Mouse (Mus musculus): ENCODE measurements at regions not wholly inside any gene's neighbourhood (a gene's known extent, or its start where the extent isn't known, plus 50 kb on each side); places are given as distances from the start of the nearest gene placed in this dataset.

DNA sequence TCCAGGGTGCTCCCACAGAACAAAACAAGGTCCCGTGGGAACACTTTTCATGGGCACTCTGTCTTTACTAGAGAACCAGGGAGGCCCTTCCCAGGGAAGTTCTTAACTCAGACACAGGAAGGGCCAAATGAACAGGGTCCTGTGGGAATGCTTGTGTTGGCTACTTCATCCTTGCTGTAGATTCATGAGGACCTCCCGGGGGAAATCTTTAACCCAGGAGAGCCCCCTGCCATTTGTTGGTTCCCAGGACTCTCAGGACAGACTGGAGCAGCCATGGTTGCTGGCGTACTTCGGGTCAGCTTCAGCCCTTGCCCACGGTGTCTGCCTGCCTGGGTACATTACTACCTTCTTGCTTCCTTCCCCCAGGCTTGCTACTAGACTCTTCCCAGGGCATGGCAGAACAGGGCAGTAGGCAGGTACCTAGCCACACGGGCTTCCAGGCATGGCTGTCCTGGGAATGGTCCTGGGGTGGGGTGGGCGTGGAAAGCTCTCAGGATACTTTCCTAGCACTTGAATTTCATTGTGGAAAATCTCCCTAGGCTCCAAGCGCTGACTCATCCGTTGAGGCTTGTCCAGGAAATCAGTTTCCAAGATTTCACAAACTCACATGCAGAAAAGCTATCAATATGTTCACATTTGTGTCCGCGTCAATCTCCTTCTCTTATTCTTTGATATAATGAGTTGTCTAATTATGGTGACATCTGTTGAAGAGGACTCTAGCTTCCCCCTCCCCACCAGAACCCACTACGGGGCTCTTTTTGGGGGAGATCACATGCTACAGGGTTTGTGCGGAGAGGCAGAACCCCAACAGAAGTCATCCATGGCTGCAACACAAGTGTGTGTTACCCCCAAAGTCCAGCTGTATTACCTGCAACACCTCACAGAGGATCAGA, 148.6 kb downstream of the Sec61b start:
- no peak for DNase-seq (ENCODE audit: low spot score)

DNA sequence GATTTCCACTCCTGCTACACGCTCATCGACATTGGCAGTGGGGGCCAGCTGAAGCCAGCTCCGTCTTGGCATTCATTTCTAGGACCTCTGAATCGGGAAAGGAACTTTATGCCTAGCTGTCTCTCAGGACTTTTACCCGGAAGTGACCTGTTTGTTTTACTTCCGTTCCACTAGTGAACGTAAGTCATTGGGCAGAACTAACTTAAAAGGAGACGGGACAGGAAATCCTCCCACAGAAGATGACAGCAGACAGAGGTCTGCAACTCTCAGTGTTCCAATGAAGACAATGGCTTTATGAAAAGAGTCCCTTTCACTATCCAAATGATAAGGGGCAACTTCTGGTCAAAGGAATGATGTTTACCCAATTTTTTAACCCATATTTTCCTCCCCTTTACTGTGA, 155.5 kb downstream of the Sec61b start:
- DNase-seq (ENCODE audit: low spot score), result no peak

DNA sequence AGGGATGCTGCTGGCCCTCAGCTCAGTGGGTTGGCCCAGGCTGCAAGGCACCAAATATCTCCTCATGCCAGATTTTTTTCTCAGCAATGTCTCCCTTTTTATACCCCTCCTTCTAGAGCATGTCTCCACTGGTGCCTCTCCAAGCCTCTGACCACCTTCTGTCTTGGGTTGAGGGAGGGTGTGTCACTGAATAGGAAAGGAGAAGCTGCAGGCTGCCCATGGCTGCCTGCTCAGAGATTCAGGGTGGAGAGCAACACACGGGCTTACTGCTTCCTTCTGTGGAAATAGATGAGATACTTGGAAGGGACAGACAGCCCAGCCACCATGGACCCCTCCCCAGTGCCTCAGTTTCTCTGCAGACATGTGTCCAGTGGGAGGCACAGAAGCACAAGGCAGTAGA, 156.0 kb downstream of the Sec61b start:
- DNase-seq (ENCODE audit: low spot score), result no peak

DNA sequence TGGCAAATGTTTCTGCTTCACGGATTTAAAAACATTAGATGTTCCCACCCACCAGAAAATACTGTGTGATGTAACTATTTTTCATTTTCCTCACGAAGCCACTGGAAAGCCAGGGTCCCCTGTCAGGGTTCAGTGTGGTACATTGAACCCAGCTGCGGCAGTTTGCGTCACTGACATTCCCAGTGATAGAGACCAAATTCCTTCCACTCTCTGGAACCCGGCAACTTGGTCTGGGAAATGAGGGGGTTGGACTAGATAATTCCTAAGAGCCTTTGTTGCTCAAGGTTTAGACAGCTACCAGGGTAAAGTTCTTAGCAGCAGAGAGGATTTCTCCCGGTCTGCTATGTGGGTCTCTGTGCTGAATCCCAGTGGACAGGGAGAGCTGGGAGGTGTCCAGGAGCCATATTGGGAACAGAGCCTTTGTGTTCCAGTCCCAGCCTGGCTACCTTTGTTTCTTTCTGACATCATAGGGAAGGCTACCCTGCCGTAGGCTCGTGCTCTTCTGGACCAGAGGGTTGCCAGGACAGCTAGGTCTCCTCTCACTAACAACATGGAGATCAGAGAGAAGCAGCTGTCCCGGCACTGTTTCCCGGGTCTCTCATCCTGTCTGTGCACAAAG, 164.5 kb downstream of the Sec61b start:
- no peak for DNase-seq (ENCODE audit: low spot score)

DNA sequence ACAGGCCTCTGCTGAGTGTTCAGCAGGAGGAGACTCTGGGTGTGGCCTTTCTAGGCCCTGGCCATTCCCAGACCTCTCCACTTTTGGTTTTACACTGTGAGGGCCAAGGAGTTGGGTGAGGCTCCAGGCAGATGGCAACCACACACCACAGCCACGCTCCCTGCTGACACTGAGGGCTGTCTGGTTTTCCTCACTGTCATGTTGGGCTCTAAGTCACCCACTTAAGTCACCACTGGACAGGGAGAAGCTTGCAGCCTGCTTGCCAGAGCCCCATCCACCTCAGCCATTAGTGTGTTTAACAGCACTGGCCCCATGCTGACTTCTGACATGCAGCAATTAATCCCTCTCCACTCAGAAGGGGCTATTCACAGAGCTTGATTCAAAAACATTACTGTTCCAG, 170.6 kb downstream of the Sec61b start:
- DNase-seq (ENCODE audit: low spot score), result no peak

DNA sequence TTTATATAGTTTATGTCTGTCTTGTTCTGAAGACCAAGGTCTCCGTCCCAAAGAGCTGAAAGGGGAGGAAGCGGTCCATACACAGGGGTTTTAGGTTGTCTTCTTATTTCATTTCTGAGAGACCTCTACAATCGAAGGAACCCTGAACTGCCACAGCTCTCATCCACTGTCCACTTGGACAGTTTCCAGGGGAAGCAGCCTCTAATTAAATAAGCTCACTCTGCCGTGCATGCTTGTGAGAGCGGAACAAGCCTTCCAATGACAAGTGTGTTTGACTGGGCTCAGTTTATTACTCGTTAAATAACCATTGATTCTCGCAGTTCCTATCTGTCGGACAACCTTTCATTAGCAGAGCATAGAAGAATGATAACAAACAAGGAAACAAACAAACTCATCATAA, 174.2 kb downstream of the Sec61b start:
- no peak for DNase-seq (ENCODE audit: low spot score)

DNA sequence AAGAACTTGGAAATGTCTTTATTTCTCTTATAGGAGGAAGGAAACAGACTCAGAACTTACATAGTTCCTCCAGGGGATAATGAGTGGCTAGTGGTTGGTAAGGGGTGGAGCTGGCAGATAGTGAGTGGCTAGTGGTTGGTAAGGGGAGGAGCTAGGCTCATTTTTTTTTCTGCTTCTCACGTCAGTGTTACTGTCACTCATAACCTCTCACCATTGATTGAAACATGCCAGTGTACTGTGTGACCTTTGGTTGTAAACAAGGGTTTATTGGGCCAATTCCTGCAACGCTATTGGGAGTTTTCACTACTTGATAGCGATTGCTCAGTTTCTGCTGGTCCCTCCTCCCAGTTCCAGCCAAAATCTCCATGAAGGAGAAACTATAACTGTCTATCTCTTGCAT, 175.5 kb downstream of the Sec61b start:
- DNase-seq (ENCODE audit: low spot score), result no peak

DNA sequence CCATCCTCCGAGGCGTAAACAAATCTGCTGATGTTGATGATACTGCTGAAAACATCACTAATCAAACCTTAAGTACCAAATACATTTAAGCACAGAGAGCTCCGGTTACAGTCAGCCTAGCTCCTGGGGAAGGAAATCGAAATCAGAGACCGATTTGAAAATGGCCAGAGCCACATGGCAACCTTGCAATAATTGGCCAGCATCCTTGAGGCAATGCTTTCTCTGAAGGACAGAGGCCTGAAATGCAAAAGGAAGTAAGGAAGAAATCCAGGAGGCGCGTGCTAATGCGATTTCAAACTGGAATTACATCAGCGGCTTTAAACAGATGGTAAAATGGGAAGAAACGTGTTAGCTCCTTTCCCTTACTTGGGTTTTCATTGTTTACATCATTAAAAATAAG, 177.1 kb downstream of the Sec61b start:
- DNase-seq (ENCODE audit: low spot score), result no peak

DNA sequence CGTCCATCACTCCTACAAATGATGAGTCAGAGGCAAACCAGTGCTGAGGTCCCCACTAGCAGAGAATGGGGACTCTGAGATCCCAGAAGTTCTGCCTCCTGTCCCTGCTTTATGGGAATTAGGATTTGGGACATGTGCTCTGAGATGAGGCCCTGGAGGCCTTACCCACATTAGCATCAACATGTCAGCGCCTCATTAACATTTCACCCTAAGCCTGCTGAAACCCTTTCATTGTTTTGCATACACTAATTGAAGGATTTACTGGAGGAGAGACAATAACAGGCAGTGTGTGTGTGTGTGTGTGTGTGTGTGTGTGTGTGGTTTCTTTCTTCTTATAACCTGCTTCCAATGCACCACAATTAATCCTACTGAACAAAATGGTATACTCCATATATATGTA, 178.7 kb downstream of the Sec61b start:
- no peak for DNase-seq (ENCODE audit: low spot score)

DNA sequence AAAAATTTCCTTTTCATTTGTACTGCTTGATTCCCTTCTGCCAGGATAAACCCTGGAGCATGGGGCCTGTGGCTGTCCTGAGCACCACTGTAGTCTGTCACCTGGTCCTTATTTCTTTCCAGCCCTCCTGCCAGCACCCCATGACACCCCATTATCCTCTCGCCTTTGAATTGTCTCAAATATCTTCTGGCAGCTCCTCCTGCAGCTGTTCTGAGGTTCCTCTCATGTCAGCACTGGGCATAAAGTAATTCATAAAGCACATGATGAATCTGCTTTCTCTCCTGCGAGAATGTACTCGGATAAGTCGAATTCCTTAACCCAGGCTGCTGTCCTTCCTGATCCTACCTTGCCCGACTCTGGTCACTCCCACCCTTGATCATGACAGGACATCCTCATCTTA, 195.1 kb downstream of the Sec61b start:
- DNase-seq (ENCODE audit: low spot score), result no peak

DNA sequence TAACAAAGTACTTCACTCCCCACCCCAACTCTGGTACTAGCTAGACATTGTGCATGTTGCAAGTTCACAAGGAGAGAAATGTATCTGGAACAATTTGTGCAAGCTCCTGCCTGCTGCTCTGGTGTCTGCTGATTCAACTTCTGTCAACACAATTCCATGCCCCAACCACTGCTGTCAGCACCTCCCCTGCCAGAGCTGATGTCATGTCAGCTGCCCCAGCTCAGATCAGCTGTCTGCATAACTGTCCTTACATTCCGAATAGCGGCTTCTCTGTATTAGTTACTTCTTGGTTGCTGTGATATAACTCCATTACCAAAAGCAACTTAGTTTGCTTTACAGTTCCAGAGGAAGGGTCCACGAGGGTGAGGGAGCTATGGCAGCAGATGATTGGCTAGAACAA, 196.0 kb downstream of the Sec61b start:
- DNase-seq (ENCODE audit: low spot score), result no peak

DNA sequence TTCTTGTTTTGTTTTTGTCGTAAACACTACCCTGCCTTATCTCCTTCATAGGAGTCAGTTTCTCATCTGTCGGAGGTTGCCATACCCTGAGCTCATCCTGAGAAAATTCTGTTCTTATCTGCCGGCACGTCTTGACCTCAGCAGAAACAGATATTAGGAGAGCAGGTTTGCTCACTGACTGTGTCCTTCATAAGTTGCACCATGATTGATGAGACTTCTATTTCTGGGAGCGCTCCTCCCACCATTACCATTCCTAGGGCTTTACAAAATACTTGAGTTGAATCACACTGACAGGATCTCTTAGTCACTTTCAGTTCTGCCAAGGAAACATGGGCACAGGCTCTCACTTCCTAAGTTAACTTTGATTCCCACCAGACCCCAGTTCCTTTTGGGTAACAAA, 196.9 kb downstream of the Sec61b start:
- peak; percentile 3 for DNase-seq (ENCODE audit: low spot score)

DNA sequence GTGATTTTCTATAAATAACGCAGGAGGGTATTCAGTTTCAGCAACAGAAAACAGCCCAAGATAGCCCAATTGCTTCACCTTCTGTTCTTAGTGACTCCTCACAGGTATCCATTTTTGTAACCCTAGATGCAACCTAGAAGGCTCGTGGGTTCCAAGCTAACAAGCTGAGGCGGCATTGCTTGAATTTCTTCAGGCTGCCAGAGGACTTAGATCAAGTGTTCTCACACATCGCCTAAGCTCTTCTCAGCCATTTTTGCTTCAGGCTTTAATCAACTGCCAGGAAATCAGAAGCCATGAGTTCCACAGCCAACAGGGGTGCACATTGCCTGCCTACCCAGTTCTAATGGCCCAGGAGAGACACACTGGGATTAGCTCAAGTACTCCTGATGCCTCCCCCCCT, 206.7 kb downstream of the Sec61b start:
- no peak for DNase-seq (ENCODE audit: low spot score)

DNA sequence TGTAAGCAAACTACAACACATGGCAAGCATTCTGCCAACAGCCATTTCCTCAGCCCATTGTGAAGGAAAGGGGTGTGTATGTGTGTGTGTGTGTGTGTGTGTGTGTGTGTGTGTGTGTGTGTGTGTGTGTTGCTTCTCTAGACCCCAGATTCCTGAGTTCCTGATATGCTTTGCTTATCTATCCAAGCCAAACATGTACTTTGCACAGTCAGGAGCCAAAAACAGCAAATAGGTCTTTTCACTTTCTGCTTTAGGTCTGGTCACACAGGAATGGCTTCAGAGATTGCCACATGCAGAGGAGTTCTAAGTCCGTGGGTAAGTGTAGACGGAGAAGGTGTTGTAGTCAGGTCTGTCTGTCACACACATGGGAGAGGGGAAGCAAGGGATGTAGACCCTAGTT, 216.7 kb downstream of the Sec61b start:
- DNase-seq (ENCODE audit: low spot score), result no peak

DNA sequence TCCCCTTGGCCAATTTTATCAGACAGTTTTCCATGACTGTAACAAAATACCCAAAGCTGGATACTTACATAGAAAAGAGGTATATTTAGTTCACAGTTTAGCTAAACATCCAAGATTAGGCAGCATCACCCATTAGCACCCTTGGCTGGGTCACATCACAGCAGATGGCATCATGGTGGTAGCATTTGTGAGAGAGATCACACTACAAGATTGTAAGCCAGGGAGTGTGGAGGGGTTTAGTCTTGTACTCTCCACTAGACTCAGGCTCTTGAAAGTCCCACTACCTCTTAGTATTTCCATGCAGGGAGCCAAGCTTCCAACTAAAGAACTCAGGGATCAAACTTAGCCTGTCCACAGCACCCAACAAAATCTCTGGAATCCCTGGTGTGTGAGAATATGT, 218.2 kb downstream of the Sec61b start:
- DNase-seq (ENCODE audit: low spot score), result no peak

DNA sequence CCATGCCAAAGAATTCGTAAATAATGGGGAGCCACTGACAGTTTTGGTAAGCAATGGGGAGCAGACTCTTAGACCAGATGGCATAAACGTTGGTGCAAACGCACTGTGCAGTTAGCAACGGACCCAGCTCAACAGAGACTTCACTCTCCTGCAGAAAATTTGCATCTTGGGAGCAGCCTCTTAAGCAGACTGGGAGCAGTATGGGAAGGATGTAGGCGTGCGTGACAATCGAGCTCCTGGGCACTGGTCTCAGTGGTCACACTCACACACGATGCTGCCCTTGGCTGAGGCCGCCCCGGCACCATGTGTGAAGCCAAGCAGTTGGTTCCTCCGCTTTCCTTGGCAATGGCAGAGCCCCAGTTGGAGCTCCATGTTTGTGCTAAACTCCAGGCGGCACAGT, 218.8 kb downstream of the Sec61b start:
- DNase-seq (ENCODE audit: low spot score), result no peak

DNA sequence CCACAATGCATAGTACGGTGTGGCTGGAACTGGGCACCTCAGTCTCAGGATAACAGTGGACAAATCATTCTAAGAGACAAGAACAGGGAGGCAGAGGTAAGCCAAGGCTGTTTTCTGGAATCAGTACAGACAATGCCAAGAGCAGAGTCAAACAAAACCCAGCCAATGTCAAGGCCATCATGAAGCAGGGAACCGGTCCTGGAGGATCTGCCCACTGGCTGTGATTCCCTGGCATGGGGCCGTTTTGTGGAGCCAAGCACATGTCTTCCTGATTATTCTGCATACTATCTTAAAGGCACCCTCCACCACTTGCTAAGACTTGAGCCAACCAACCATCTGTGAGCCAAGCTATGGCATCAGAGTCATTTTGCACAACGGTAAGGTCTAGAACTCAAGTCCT, 222.6 kb downstream of the Sec61b start:
- no peak for DNase-seq (ENCODE audit: low spot score)

DNA sequence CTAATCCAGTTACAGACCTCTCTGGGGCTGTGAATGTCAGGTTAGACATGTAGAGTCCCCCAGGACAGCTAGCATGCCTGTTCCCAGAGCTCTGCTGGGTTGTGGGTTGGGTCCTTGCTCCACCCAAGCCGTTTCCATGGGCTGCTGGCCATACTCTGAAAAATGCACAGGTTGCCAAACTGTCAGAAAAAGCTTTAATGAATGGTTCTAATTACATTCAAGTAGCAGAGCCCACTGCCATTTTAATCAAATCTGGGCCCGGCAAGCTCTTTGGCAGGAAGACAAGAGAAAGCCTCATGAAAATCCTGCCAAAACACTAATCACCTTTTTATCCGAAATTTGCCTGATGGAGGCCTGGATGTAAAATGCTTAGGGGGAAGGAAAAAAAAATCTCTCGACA, 224.1 kb downstream of the Sec61b start:
- no peak for DNase-seq (ENCODE audit: low spot score)

DNA sequence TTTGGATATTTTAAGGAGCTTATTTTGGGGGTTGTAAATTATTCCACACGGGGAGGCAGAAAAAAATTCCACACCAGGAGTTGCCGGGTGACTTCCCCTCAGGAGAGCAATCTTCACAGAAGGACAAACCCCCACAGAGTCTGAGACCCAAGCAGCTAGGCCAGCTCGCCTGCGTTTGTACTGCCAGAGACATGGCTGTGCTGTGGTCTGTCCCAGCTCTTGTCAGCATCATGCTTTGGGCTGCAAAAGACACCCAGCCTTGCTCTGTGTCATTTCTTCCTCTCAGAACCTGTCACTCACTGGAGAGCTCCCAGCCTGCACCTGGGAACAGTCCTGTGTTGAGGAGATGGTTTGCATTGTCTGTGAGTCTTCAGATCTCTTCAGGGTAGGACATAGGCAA, 224.5 kb downstream of the Sec61b start:
- no peak for DNase-seq (ENCODE audit: low spot score)

DNA sequence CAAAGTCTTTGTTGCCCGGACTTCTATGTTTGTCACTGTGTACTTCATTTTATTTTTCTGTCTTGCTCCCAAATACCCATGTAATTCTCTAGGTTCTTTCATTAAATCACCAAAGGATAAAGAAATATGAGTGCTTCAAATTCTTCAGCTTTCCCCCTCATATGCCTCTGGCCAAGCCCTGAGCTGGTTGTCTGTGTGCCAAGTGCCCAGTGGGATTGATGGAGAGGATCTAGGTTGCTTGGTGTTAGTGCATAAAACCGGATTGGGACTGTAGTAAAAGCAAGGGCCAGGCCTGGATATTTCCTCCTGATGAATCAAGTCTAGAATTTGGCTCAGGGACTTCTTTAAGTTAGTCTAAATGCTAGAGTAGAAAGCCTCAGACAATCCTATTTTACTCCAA, 229.0 kb downstream of the Sec61b start:
- no peak for DNase-seq (ENCODE audit: low spot score)

DNA sequence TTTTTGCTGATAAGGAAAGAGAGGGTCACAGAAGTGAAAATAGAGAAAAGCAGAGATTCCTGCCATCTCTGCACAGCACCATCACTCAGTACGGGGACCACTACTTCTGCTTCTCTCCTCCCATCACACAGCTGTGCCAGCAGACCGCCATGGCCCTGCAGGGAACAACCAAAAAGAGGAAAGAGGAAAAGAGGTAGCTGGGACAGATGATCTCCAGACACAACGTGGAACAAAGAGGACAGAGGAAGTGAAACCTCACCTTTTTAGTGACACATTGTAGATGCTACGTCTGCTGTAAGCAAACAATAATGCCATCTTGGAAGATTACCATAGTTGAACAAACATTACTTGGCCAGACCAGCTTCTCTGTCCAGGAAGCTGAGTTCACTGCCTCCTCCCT, 230.1 kb downstream of the Sec61b start:
- no peak for DNase-seq (ENCODE audit: low spot score)

DNA sequence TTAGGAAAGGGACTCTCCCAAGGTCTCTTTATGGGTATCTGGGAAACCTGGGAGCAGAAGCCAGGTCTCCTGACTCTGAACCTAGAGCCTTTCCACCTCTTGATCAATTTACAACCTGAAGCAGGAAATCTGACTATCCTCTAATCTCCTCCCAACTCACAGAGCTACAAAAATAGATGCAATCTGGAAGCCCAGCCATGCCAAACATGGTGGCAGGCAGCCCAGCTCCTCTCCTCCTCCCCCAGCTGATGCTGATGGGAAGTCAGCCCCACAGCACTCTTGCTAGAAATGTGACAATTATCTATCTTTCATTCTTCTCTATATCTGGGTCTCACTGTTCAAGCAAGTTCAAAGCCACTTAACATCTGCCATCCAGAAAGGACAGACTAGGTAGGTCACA, 233.5 kb downstream of the Sec61b start:
- no peak for DNase-seq (ENCODE audit: low spot score)

DNA sequence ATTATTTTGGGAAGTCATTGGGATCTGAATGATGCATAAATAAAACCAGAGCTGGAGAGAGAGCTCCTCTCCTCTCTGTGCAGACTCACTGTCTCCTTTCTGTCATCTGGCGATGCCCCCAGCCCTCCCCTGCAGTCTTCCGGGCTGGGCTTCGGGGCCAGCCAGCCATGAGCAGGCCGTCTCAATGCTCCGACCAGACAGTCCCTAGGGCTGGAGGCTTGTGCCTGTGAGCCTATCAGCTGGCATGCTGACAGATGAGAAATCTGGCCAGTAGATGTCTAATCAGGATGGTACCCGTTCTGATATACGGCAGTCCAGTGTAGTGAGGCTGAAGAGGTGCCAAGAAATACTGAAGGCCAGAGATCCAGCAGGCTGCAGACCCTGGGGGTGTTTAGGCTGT, 238.9 kb downstream of the Sec61b start:
- DNase-seq (ENCODE audit: low spot score), result no peak

Measured in lung, postnatal 25 days (tissue).